Mouse (Mus musculus) NIH3T3 (cell line): ENCODE data around the gene Bend6.

ENCODE experiments used
- DNase-seq: peaks from one replicate; pipeline ENCODE4 v3.0.0-alpha.2; 2012; ENCODE audit warnings: low read depth

Bend6 gene

GRCm38 (mm10) chr1:33907421-33908190 lies at the start of gene Bend6:
TSS of gene Bend6 (minus strand) at chr1:33907816.
- peak; percentile 92 for DNase-seq

DNA sequence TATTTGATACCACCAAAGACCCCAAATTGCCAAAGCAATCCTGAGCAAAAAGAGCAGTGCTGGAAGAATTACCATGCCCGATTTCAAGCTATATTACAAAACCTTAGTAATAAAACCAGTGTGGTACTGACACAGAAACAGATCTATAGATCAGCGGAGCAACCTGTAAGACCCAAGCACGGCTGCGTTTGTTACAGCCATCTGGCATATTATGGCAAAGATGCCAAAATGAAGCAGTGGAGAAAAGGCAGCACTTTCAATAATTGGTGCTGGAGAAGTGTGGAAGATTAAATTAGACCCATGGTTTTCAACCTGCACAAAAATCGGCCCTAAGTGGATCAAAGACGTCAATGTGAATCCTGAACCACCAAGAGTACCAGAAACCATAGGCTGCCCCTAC lies 48.0 kb upstream of the Bend6 start:
- no peak for DNase-seq

DNA sequence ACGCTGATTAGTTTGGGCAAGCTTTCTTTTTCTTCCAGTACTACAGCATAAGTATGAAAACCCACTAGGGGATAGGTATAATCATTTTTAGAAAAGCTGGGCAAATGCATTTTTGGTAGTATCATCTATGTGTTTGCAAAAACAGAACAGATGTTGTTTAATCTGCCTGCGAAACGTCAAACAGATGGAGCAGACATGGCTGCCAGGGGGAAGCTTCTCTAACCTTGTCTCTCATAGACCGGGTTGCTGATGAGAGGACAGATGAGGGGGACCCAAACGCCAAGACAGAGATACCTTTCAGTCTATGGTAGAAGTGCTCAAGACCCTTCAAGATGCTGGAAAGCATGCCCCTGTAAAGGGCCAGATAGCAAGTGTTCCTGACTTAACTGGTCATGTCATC lies 40.9 kb upstream of the Bend6 start:
- no peak for DNase-seq

- no peak for DNase-seq
Measured at GRCm38 (mm10) chr1:33947838-33948237, 40.2 kb upstream of the Bend6 start.

- DNase-seq = no peak
Measured at GRCm38 (mm10) chr1:33946601-33947395, 39.2 kb upstream of the Bend6 start.

DNA sequence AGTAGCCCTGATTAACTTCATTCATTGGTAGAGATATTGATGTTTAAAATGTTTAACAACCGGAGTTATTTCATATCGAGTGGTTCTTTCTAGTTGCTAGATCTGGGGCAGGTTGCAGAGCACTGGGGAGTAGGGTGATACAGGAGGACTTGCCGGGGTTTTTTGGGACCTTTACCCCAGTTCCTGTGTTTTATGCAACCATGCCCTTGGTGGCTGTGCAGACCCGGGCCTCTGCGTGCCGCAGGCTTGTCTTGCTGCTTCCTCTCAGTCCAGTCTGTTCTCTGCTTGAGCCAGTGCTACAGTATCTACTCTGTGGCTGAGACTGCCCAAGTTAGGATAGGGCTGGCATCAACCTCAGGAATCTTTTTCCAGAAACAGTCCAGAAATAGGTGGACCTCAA lies 38.1 kb upstream of the Bend6 start:
- DNase-seq = no peak

GRCm38 (mm10) chr1:33944977-33945750 lies 37.5 kb upstream of the Bend6 start:
- DNase-seq = no peak

DNA sequence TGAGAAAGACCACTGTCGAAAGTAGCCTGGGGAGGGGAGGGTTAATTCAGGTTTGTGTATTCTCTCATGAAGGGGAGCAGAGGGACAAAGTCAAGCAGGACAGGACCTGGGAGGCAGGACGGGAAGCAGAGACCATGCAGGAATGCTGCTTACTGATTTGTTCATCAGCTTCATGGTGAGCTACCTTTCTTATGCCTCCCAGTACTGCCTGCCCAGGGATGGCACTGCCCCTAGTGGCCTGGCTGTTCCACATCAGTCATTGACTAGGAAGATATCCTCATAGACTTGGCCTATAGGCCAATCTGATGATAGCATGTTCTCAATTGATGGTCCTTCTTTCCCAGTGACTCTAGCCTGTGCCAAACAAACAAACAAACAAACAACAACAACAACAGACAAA lies 36.3 kb upstream of the Bend6 start:
- no peak for DNase-seq

- DNase-seq = no peak
Measured at GRCm38 (mm10) chr1:33942638-33943037, 35.0 kb upstream of the Bend6 start.

GRCm38 (mm10) chr1:33940364-33940928 lies 32.8 kb upstream of the Bend6 start:
- DNase-seq = no peak

- no peak for DNase-seq
Measured at GRCm38 (mm10) chr1:33939828-33940227, 32.2 kb upstream of the Bend6 start.

- no peak for DNase-seq
Measured at GRCm38 (mm10) chr1:33935946-33936345, 28.3 kb upstream of the Bend6 start.

- no peak for DNase-seq
Measured at GRCm38 (mm10) chr1:33932845-33933499, 25.4 kb upstream of the Bend6 start.

DNA sequence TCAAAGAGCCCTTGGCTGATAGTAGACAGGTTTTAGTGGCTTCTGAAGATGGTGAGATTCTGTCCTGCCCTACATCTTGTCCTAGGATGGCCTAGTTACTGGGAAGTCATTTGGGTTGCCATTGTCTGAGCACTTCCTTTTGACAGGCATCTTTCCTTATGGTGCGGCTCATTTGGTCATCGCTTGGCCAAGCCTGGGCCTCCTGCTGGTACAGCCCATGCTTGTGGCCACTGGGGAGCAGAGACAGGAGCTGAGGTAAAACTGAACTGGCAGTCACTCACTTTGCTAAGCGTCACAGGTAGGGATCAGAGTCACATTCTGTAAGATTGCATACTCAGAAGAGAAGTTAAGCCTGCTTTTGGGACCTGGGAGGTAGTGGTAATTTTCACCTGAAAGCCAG lies 24.6 kb upstream of the Bend6 start:
- no peak for DNase-seq

DNA sequence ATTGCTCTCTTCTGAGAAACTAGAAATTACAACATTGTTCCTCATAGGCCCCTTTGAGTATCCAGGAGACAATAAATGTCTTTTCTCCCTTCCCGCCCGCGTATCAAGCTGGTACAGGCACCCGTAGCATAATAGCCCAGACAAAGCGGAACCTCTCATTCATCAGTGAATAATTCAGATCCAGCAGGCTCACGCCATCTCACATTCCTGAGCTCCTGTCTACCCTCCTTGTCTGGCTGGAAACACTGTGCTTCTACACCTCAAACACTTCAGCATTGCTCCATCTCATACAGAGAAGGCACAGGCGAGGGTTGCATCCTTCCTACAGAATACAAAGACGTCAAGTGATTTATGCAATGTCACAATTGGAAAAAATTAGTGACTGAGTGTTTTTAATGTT lies 24.2 kb upstream of the Bend6 start:
- DNase-seq = no peak

GRCm38 (mm10) chr1:33927466-33927865 lies 19.9 kb upstream of the Bend6 start:
- DNase-seq = no peak

DNA sequence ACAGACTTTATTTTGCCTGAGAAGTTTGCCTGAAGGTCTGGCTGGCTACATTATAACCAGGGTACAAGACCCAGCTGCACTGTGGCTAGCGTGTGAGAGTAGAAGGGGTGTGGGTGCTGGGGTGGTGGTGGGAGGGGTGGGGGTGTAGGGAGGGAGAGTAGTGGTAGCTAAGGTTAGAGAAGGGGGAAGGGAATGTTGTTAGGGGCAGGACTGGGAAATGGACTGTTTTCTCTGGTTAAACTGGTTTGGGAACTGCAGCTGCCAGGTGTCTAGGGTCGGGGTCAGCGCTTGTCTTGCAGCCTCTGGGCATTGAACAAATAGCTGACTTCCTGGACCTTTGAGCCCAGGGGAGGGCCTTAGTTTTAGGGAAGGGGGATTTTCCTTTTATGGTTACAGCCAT lies 17.7 kb upstream of the Bend6 start:
- DNase-seq = no peak

DNA sequence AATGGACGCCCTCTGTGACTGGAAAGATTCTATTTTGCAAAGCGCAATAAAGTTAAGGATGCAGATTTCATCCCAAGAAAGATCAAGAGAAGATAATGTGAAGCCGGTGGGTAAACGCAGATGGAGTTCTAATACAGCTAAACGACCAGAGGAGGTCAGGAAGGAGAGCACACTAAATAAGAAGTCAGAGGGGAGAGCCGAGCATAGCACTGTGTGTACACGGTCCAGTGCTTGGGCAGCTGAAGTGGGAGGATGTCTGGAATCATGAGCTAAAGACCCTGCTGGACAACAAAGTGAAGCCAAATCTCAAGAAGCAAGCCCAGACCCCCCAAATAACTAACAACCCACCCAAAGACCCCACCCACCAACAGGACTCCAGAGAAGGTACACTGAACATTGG lies 15.4 kb upstream of the Bend6 start:
- DNase-seq = no peak

GRCm38 (mm10) chr1:33916554-33916953 lies 8.9 kb upstream of the Bend6 start:
- DNase-seq = no peak

GRCm38 (mm10) chr1:33911589-33911988 lies 4.0 kb upstream of the Bend6 start:
- no peak for DNase-seq

DNA sequence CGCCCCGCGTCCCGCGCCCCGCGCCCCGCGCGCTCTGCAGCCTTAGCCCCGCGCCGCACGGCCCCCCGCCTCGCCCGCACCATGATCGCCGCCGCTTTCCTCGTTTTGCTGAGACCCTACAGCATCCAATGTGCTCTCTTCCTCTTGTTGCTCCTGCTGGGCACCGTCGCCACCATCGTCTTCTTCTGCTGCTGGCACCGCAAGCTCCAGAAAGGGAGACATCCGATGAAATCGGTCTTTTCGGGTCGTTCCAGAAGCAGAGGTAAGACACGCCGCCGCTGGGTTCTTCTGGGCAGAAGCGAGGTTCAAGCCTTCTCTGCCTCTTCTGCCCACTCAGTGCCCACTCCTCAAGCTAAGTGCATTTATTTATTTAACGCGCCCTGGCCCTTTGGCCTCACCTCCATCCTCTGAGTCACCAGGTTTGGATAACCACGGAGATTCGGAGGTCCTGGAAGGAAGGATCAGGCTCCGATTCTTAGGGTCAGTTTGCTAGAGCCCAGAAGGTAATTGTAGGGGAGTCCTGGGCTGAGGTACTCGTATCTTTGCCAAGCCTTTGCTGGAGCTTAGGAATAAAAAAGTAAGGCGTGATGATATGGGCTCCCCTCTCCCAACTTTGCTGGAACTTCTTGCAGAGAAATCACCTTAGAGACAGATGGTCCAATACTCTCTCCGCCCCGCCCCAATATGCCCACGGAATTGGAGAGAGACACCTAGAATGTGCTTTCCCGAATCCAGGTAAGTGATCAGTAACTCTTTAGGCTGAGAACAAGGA lies 761 bp upstream of the Bend6 start, which contains the start of gene Dst:
TSS of gene Dst (plus strand) at position 35 of the 772 bp plus-strand sequence.
- no peak for DNase-seq
